Mouse (Mus musculus): ENCODE measurements at regions not wholly inside any gene's neighbourhood (a gene's known extent, or its start where the extent isn't known, plus 50 kb on each side); places are given as distances from the start of the nearest gene placed in this dataset.
"Not testable (repeated sequence)": the region's sequence is repeated elsewhere in the genome, so short reads cannot be mapped to it uniquely, and the experiment has no call there.

DNA sequence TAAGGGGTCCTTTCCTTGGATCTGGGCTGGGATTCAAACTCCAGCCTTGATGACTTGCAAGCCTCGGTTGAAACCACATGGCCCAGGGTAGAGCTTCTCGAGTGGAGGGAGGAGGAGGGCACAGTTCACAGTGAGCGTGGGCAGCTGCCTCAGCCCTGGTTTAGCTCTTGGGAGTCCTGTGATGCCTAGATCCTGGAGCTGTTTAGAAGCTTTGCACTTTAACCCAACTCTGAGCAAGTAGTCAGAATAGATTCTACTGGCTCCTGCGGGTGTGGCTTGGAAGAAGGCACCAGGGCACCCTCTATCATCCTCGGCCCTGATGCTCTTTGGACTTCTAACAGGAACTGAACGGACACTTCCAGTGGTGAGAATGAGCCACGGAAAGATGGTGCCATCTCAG, 72.5 kb downstream of the Cpn2 start:
- TF ChIP-seq TAL1 (conservative IDR thresholded peaks at IDR 0.05; ENCODE audit: low read depth, low read length): no peak
- TF ChIP-seq CTCF (IDR thresholded peaks at IDR 0.05; ENCODE audit: low read depth, low read length): no peak
- TF ChIP-seq POLR2AphosphoS5 (IDR thresholded peaks at IDR 0.05; ENCODE audit: insufficient replicate concordance, low read depth, low read length): no peak
- no peak for TF ChIP-seq GATA2 (IDR thresholded peaks at IDR 0.05; ENCODE audit: borderline replicate concordance, low read depth, low read length)
- TF ChIP-seq GATA1 (IDR thresholded peaks at IDR 0.05; ENCODE audit: borderline replicate concordance, low read length): no peak
- Histone ChIP-seq H3K4me3 (ENCODE audit: low read depth, low read length) (no peak overlapping the region), H3K4me1 (ENCODE audit: insufficient read depth, low read depth, low read length) (peaks cover 4% of the 10 kb centered on the region; the same call in 1 of the 2 replicates), H3K9me3 (replicated peaks) (peaks cover 9% of the 10 kb centered on the region; the same call in 1 of the 2 replicates), H3K27me3 (ENCODE audit: insufficient read depth, low read length) (peaks cover 72% of the 10 kb centered on the region), H3K36me3 (replicated peaks) (no peaks in the 10 kb centered on the region)
- DNase-seq (ENCODE audit: low spot score) (no peak), ATAC-seq (ENCODE audit: extremely low read depth, insufficient number of reproducible peaks, low FRiP score, poor library complexity, severe bottlenecking) (no peak)

DNA sequence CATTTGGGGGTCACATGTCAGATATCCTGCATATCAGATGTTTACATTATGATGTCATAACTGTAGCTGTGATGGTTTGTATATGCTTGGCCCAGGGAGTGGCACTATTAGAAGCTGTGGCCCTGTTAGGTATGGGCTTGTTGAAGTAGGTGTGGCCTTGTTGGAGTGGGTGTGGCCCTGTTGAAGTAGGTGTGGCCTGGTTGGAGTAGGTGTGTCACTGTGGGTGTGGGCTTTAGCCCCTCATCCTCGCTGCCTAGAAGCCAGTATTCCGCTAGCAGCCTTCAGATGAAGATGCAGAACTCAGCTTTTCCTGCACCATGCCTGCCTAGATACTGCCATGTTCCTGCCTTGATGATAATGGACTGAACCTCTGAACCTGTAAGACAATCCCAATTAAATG, 71.4 kb downstream of the Cpn2 start:
- not testable (repeated sequence) for H3K4me3 ChIP-seq (ENCODE audit: low read depth, low read length); H3K4me1 ChIP-seq (ENCODE audit: insufficient read depth, low read depth, low read length); DNase-seq (ENCODE audit: low spot score); ATAC-seq (ENCODE audit: extremely low read depth, insufficient number of reproducible peaks, low FRiP score, poor library complexity, severe bottlenecking); H3K36me3 ChIP-seq (replicated peaks); H3K9me3 ChIP-seq (replicated peaks)
- H3K27me3 ChIP-seq (ENCODE audit: insufficient read depth, low read length): peaks cover 75% of the 10 kb centered on the region

- H3K9me3 ChIP-seq (replicated peaks): peaks cover 9% of the 10 kb centered on the region; the same call in 1 of the 2 replicates
- no peak for TF ChIP-seq CTCF (IDR thresholded peaks at IDR 0.05; ENCODE audit: low read depth, low read length)
- peaks cover 4% of the 10 kb centered on the region; the same call in 1 of the 2 replicates for H3K4me1 ChIP-seq (ENCODE audit: insufficient read depth, low read depth, low read length)
- DNase-seq (ENCODE audit: low spot score) (no peak), ATAC-seq (ENCODE audit: extremely low read depth, insufficient number of reproducible peaks, low FRiP score, poor library complexity, severe bottlenecking) (no peak)
- no peak overlapping the region for H3K4me3 ChIP-seq (ENCODE audit: low read depth, low read length)
- H3K27me3 ChIP-seq (ENCODE audit: insufficient read depth, low read length): peaks cover 70% of the 10 kb centered on the region
- H3K36me3 ChIP-seq (replicated peaks): no peaks in the 10 kb centered on the region
Measured at GRCm38 (mm10) chr16:30197351-30197750, 69.9 kb downstream of the Cpn2 start.

GRCm38 (mm10) chr16:30199836-30200235, 67.5 kb downstream of the Cpn2 start:
- Histone ChIP-seq H3K36me3 (replicated peaks) (no peaks in the 10 kb centered on the region), H3K9me3 (replicated peaks) (peaks cover 9% of the 10 kb centered on the region; the same call in 1 of the 2 replicates), H3K4me1 (ENCODE audit: insufficient read depth, low read depth, low read length) (peaks cover 9% of the 10 kb centered on the region), H3K4me3 (ENCODE audit: low read depth, low read length) (no peak overlapping the region), H3K27me3 (ENCODE audit: insufficient read depth, low read length) (peaks cover 69% of the 10 kb centered on the region)
- ATAC-seq (ENCODE audit: extremely low read depth, insufficient number of reproducible peaks, low FRiP score, poor library complexity, severe bottlenecking) (no peak), DNase-seq (ENCODE audit: low spot score) (no peak)
- TF ChIP-seq TAL1 (conservative IDR thresholded peaks at IDR 0.05; ENCODE audit: low read depth, low read length): no peak
- TF ChIP-seq POLR2AphosphoS5 (IDR thresholded peaks at IDR 0.05; ENCODE audit: insufficient replicate concordance, low read depth, low read length): no peak

DNA sequence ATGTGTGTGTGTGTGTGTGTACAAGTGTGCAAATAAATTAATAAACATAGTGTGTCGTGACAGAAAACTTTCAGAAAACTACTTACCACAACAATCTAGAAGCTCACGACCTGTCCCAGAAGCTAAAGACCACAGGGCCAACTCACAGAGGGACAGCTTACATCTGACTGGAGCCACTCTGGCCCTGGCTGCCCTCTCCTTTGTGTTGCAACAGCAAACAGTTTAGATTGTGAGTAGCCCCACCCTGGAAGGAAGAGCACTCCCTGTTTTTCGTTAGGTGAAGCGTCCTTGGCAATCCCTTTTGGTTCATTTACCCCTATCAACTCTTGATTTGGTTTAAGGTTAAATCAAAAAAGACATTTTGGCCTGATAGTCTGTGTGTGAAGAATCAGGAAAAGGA, 63.2 kb downstream of the Cpn2 start:
- H3K4me1 ChIP-seq (ENCODE audit: insufficient read depth, low read depth, low read length): peaks cover 4% of the 10 kb centered on the region; the same call in 1 of the 2 replicates
- H3K4me3 ChIP-seq (ENCODE audit: low read depth, low read length): no peak overlapping the region
- DNase-seq (ENCODE audit: low spot score): no peak
- no peak for TF ChIP-seq POLR2AphosphoS5 (IDR thresholded peaks at IDR 0.05; ENCODE audit: insufficient replicate concordance, low read depth, low read length)
- TF ChIP-seq GATA1 (IDR thresholded peaks at IDR 0.05; ENCODE audit: borderline replicate concordance, low read length): no peak
- no peak for TF ChIP-seq GATA2 (IDR thresholded peaks at IDR 0.05; ENCODE audit: borderline replicate concordance, low read depth, low read length)
- no peak for TF ChIP-seq TAL1 (conservative IDR thresholded peaks at IDR 0.05; ENCODE audit: low read depth, low read length)
- TF ChIP-seq CTCF (IDR thresholded peaks at IDR 0.05; ENCODE audit: low read depth, low read length): no peak
- peaks cover 62% of the 10 kb centered on the region for H3K27me3 ChIP-seq (ENCODE audit: insufficient read depth, low read length)
- no peak for ATAC-seq (ENCODE audit: extremely low read depth, insufficient number of reproducible peaks, low FRiP score, poor library complexity, severe bottlenecking)
- H3K9me3 ChIP-seq (replicated peaks): peaks cover 4% of the 10 kb centered on the region
- no peaks in the 10 kb centered on the region for H3K36me3 ChIP-seq (replicated peaks)

- no peak for DNase-seq (ENCODE audit: low spot score)
- TF ChIP-seq TAL1 (conservative IDR thresholded peaks at IDR 0.05; ENCODE audit: low read depth, low read length) (no peak), GATA1 (IDR thresholded peaks at IDR 0.05; ENCODE audit: borderline replicate concordance, low read length) (no peak), GATA2 (IDR thresholded peaks at IDR 0.05; ENCODE audit: borderline replicate concordance, low read depth, low read length) (no peak), CTCF (IDR thresholded peaks at IDR 0.05; ENCODE audit: low read depth, low read length) (no peak), POLR2AphosphoS5 (IDR thresholded peaks at IDR 0.05; ENCODE audit: insufficient replicate concordance, low read depth, low read length) (no peak)
- Histone ChIP-seq H3K4me1 (ENCODE audit: insufficient read depth, low read depth, low read length) (peaks cover 4% of the 10 kb centered on the region; the same call in 1 of the 2 replicates), H3K4me3 (ENCODE audit: low read depth, low read length) (no peak overlapping the region), H3K9me3 (replicated peaks) (peaks cover 5% of the 10 kb centered on the region), H3K36me3 (replicated peaks) (no peaks in the 10 kb centered on the region), H3K27me3 (ENCODE audit: insufficient read depth, low read length) (peaks cover 55% of the 10 kb centered on the region)
- no peak for ATAC-seq (ENCODE audit: extremely low read depth, insufficient number of reproducible peaks, low FRiP score, poor library complexity, severe bottlenecking)
Measured at GRCm38 (mm10) chr16:30205314-30205815, 61.9 kb downstream of the Cpn2 start.

- ATAC-seq (ENCODE audit: extremely low read depth, insufficient number of reproducible peaks, low FRiP score, poor library complexity, severe bottlenecking): no peak
- TF ChIP-seq CTCF (IDR thresholded peaks at IDR 0.05; ENCODE audit: low read depth, low read length) (no peak), GATA2 (IDR thresholded peaks at IDR 0.05; ENCODE audit: borderline replicate concordance, low read depth, low read length) (no peak)
- peaks cover 5% of the 10 kb centered on the region for H3K9me3 ChIP-seq (replicated peaks)
Measured at GRCm38 (mm10) chr16:30205816-30206356, 61.4 kb downstream of the Cpn2 start.

More at GRCm38 (mm10) chr16:30205816-30206356, 61.4 kb downstream of the Cpn2 start:
- no peak for DNase-seq (ENCODE audit: low spot score)
- Histone ChIP-seq H3K4me1 (ENCODE audit: insufficient read depth, low read depth, low read length) (peaks cover 4% of the 10 kb centered on the region; the same call in 1 of the 2 replicates), H3K36me3 (replicated peaks) (no peaks in the 10 kb centered on the region), H3K27me3 (ENCODE audit: insufficient read depth, low read length) (peaks cover 50% of the 10 kb centered on the region), H3K4me3 (ENCODE audit: low read depth, low read length) (no peak overlapping the region)
